Mouse (Mus musculus) layer of hippocampus, adult 8-10 months (tissue): ENCODE measurements around the gene Gng7. TPM values are rescaled to one million over a fixed set of nuclear protein-coding genes. Genes with fewer than 3 reads are reported as not detected.

Experiments
- DNase-seq, 2 experiments: peaks; one replicate each; pipeline ENCODE4 v3.0.0; 2022; ENCODE audit warnings: low spot score in 2 of 2
- total RNA-seq, 4 experiments: library from RNA; stranded (reverse); gene quantifications; 2 replicates each; pipeline ENCODE4 v1.2.4; 2022

The Gng7 gene
- total RNA-seq, 4 experiments from 2014 or later: 130 to 139 (median 135) TPM

- no peak for DNase-seq
Observed at GRCm38 (mm10) chr10:81025639-81026275, 11.0 kb upstream of the Gng7 start, which contains the start of gene Diras1. TSS of gene Diras1 (minus strand) at chr10:81025662.

- DNase-seq: no peak
Observed at GRCm38 (mm10) chr10:81025047-81025621, 10.4 kb upstream of the Gng7 start.

- no peak for DNase-seq
Observed at GRCm38 (mm10) chr10:81024346-81024937, 9.7 kb upstream of the Gng7 start.

- no peak for DNase-seq
Observed at GRCm38 (mm10) chr10:81022744-81023143, 8.0 kb upstream of the Gng7 start.

GRCm38 (mm10) chr10:81021547-81022110 lies 6.9 kb upstream of the Gng7 start:
- no peak for DNase-seq

- DNase-seq: no peak
Observed at GRCm38 (mm10) chr10:81020207-81020606, 5.5 kb upstream of the Gng7 start.

GRCm38 (mm10) chr10:81019687-81020086 lies 4.9 kb upstream of the Gng7 start:
- no peak for DNase-seq

- DNase-seq: no peak
Observed at GRCm38 (mm10) chr10:81018326-81018725, 3.6 kb upstream of the Gng7 start.

- DNase-seq: peak in 1 of 2 experiments; percentile 61
Observed at GRCm38 (mm10) chr10:81016645-81017044, 1.9 kb upstream of the Gng7 start.

GRCm38 (mm10) chr10:81015666-81016065 lies 921 bp upstream of the Gng7 start:
- DNase-seq: no peak

- no peak for DNase-seq
Observed at GRCm38 (mm10) chr10:81010851-81011250, 3.9 kb downstream of the Gng7 start.

GRCm38 (mm10) chr10:81007240-81007639 lies 7.5 kb downstream of the Gng7 start:
- DNase-seq: no peak

GRCm38 (mm10) chr10:81006005-81006677 lies 8.6 kb downstream of the Gng7 start:
- no peak for DNase-seq

GRCm38 (mm10) chr10:81001161-81001560 lies 13.6 kb downstream of the Gng7 start:
- DNase-seq: peak; percentile 68 to 83

- no peak for DNase-seq
Observed at GRCm38 (mm10) chr10:81000197-81001062, 14.3 kb downstream of the Gng7 start.

- DNase-seq: peak; percentile 89 to 93
Observed at GRCm38 (mm10) chr10:80999362-81000196, 15.2 kb downstream of the Gng7 start.

GRCm38 (mm10) chr10:80998778-80999177 lies 16.0 kb downstream of the Gng7 start:
- no peak for DNase-seq

GRCm38 (mm10) chr10:80998021-80998420 lies 16.7 kb downstream of the Gng7 start:
- DNase-seq: no peak

GRCm38 (mm10) chr10:80997332-80997731 lies 17.4 kb downstream of the Gng7 start:
- no peak for DNase-seq

- no peak for DNase-seq
Observed at GRCm38 (mm10) chr10:80996501-80996900, 18.2 kb downstream of the Gng7 start.
